Mouse (Mus musculus): ENCODE measurements around the gene Rtkn2.
A peak's percentile ranks its signal among the peaks of the same experiment; 100 is the strongest.
"Not testable (repeated sequence)": the region's sequence is repeated elsewhere in the genome, so short reads cannot be mapped to it uniquely, and the experiment has no call there.

Gene Rtkn2

DNA sequence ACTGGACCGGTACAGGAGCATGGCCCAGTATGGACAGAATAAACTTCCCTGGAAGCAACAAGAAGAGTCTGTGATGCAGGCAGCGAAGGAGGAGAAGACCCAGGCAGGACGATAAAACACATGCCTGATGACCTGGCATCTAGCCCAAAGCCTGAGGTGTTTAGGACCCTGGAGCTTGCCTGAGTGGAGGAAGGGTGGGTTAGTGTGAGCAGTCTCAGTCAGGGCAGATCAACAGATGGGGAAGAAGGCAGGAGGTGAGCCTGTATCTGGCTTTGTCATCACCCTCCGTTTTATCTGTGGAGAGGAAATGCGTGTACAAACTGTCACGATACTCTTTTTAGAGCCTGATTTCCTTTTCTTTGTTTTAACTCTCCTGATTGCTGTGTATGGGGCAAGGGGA lies 102.3 kb downstream of the Rtkn2 start:
- DNase-seq: no peak

DNA sequence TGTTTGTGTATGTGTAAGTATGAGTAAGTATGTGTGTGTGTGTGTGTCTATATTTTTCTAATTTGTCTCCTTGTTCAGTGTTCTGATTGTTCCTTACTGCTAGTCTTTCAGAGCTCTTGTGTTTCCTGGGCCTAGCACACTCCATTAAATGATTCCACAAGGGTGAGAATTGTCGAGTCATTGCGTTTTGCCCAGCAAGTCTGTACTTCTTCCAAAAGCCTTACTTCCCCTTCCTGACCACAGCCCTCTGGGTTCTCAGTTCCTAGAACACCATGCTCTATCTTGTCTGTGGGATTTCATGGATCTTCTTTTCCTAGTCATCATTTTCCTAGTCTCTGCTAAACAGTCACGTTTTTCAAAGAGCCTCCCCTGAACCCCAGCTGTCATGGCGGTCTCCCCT lies 106.2 kb downstream of the Rtkn2 start:
- no peak for DNase-seq

DNA sequence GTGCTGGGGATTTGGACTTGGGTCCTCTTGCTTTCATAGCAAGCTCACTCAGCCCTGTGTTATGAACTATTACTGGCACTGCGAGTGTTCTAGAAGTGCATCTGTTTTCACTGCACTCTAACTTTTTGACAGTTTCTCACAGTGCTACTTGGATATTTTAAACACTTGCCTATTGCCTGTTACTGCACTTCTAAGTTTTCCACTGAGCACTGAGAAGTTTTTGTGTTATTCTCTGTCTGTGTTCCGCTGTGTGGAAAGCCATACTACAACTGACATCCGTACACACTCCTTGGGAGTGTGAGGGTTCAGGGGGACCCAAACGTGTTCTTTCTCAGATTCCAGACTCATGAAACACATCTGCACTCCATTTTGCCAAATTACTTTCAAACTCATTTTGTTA lies 107.6 kb downstream of the Rtkn2 start:
- DNase-seq: no peak

GRCm38 (mm10) chr10:68087722-68088121 lies 108.4 kb downstream of the Rtkn2 start:
- no peak for DNase-seq

DNA sequence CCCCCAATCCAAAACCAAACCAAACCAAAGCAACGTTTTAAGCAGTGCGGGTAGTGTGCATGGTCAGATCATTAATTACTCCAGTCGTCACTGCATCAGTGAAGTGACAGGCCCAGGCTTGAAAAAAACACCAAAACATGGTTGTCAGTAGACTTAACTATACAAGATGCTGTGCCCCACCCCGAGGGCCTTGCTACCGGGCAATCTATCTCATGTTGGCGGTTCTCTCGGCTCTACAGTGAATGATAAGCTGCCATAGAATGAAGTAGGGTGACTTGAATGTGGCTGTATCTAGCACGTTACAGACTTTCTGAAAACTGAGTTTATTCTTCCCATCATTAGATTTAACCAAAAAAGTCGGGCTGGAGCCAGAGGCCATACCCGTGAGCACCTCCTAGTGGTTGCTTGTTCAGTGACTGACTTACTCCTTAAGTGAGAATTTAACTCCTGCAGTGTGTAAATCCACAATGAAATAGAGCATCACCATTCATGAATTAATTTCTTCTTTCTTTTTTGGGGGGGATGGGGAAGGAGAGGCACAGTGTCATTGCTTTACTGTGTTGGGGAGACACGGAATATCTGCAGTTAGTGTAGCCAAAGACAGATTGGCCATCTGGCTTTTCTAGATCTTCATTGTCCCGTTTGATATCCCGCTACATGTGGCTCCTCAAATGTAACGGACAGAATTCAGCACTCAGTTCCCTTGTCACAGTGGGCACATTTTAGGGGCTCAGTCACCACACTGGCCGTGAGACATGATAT lies 110.2 kb downstream of the Rtkn2 start:
- no peak for DNase-seq

- DNase-seq: peak; percentile 70 to 73
Measured at GRCm38 (mm10) chr10:68090197-68090535, 110.8 kb downstream of the Rtkn2 start.

GRCm38 (mm10) chr10:68090544-68090943 lies 111.2 kb downstream of the Rtkn2 start:
- no peak for DNase-seq

- no peak for DNase-seq
Measured at GRCm38 (mm10) chr10:68091011-68091410, 111.6 kb downstream of the Rtkn2 start.

DNA sequence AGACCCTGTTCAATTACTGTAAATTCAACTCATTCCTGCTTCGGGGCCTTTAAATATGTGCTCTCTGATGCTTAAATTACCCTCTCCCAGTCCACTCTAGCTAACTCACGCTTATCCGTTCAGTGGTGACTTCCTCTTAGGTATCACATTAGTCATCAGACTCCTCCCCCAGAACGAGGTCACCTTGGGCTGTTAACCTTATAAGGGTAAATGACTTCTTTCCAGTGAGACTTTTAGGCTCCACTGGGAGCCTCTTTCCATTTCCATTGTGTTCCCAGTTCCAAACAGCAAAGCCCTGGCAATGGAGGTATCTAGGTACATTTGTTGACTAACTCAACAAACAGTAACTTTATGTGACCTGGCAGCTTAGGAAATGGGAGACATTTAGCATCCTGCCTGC lies 112.5 kb downstream of the Rtkn2 start:
- no peak for DNase-seq

GRCm38 (mm10) chr10:68093496-68093895 lies 114.1 kb downstream of the Rtkn2 start:
- no peak for DNase-seq

- DNase-seq: no peak
Measured at GRCm38 (mm10) chr10:68095136-68095535, 115.8 kb downstream of the Rtkn2 start.

DNA sequence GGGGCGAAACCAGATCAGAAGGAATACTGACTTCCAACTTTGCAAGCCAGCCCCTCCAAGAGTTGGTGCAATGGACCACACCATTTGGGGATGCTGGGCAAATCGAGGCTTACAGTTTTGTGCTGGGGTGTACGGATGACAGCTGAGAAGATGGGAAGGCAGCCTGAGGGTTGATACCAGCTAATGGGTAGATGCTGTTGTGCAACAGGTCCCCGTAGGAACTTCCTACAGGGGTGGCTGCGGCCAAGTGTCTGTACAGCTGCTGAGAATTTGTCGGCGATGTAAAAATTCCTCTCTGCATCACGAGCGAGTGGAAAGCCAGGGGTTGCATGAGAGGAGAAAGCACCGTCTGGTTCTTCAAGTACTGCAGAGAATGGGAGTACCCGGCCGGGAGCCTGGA lies 117.0 kb downstream of the Rtkn2 start:
- no peak for DNase-seq

- no peak for DNase-seq
Measured at GRCm38 (mm10) chr10:68097821-68098675, 118.7 kb downstream of the Rtkn2 start.

- not testable (repeated sequence) for DNase-seq
Measured at GRCm38 (mm10) chr10:68099801-68100200, 120.4 kb downstream of the Rtkn2 start.

DNA sequence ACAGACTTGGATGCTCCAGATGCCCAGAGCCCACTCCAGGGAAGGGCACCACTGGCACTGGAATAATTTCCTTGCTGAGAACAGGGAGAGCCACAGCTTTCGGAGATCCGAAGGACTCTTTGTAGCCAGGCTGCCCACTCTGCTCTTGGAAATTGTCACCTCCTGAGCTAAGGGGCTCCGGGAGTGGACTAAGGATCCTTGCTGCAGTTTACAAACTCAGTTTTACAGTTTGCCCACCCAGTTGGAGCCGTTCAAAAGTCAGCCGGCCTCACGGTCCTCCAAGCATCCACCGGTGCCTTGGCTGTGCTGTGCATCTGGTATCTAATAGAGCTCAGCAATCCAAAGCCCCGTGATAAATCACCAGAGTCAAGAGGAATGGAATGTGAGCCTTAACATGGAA lies 121.1 kb downstream of the Rtkn2 start:
- DNase-seq: no peak

DNA sequence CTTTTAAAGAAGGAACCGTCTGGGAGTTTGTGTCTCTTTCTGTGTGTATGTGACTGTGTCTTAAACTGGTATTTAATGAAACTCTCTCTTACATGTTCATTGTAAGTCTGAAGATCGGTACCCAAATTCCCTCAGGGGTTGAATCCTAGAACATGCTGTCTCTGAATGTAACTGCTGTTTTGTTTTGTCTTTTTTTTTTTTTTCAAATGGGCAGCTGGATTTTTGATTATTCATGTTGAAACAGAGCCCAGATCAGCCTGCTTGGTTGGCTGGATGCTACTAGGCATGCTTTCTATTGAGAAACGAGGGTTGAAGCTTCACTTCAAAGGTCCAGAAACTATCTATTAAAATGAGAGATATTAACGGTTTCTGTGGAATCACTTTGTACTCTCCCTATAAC lies 121.9 kb downstream of the Rtkn2 start:
- DNase-seq: no peak

GRCm38 (mm10) chr10:68102566-68102965 lies 123.2 kb downstream of the Rtkn2 start:
- DNase-seq: no peak

DNA sequence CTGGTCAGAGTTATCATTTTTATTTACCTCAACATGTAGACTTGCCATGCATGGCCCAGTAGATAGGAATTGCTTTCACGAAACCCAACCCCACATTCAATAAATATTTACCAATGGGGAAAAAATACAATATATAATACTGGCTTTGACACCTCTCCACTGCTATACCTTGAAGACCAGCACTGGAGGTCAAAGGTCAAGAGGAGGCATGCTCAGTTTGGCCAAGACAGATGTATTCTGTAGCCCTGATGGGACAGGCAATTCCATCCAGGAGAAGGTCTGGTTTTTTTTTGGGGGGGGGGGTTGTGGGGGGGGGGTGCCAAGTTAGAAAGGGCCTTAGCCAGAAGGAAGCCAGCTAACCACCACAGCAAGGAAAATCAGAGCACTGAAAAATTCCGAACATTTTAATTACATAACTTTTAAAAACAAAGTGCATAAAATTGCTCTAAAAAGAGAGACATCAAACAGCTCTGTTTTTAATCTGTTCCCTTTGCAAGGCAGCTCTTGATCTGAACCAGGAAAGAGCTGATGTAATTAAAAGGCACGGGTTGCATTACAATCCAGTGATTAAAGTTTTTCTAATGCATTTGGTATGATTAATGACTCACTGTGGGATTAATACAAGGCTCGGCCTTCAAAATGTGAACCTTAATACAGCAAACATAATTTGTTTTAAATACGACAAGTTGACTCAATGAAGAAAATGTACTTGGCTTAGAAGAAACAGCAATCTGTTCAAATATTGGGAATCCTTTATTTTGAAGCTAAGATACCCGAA lies 123.9 kb downstream of the Rtkn2 start:
- DNase-seq: no peak

DNA sequence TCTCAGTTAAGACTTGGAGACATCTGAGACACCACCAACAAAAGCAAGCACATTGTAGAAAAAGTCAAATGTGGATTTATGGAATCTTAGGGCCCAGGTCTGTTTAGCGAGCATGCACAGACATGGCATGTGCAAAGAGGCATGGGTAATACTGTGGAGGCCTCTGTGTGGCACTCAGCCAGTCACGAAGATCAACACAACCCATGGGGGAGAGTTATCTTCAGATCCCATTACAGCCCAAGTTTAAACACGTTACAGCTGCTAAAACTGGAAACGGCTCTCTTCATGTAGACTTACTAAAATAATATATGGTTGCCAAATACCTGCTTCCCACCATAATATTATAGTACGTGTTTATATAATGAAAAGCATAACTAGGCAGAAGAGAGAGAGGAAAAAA lies 124.6 kb downstream of the Rtkn2 start:
- no peak for DNase-seq

DNA sequence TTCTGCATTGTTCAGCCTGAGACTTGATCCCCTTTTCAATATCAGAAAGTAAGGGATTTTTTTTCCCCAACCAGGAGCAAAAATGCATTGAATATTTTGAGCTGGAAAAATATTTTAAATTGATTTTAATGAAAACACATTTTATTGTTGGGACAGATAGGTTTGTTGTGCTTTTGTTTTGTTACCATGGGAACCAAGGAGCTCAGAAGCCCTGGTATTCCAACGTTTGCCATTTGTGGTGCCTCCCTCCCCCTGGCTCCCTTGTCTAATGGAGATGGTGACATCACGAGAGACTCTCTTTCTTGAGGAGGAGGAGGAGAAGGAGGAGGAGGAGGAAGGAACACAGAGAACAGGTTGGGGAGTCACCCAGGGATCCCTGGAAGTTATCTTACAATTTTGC lies 125.1 kb downstream of the Rtkn2 start:
- DNase-seq: no peak

- no peak for DNase-seq
Measured at GRCm38 (mm10) chr10:68104881-68105781, 125.8 kb downstream of the Rtkn2 start.

DNA sequence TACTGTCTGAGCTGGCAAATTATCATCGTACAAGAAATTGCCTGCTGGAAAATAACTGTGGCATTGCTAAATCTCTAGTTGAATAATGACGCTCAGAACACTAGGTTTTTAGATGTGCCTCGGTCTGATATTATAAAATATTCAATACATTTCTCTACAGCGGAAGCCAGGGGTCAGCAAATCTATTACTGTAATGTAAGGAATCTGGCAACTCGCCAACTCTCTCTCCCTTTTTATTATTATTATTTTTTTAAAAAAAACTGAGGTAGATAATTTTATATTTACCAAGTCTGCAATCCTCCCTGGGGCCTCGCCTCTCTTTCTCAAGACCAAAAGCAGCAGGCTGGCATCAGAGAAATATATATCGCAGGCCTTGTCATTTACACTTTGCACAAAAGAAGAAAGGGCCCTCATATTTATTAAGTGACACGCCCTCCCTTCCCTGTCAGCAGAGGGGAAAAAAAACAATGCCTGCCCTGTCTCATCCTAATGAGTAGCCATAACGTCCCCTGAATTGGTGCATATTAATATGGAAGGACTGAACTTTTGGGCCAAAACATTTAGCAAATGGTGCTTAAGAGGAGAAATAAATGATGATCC lies 127.1 kb downstream of the Rtkn2 start:
- no peak for DNase-seq

Measured in cerebellum, postnatal 36 days (tissue).